Mouse (Mus musculus) CH12F3 (cell line): Measurements from ENCODE around the gene Lypd1.

ENCODE experiments used
- in situ Hi-C: fragments of 300-500 bp; cut with MboI; formaldehyde crosslinking; loops from 2 replicates; pipeline ENCODE4 v1.14.3; 2020; ENCODE audit warnings: low sequenced_read_pairs

The Lypd1 gene

DNA sequence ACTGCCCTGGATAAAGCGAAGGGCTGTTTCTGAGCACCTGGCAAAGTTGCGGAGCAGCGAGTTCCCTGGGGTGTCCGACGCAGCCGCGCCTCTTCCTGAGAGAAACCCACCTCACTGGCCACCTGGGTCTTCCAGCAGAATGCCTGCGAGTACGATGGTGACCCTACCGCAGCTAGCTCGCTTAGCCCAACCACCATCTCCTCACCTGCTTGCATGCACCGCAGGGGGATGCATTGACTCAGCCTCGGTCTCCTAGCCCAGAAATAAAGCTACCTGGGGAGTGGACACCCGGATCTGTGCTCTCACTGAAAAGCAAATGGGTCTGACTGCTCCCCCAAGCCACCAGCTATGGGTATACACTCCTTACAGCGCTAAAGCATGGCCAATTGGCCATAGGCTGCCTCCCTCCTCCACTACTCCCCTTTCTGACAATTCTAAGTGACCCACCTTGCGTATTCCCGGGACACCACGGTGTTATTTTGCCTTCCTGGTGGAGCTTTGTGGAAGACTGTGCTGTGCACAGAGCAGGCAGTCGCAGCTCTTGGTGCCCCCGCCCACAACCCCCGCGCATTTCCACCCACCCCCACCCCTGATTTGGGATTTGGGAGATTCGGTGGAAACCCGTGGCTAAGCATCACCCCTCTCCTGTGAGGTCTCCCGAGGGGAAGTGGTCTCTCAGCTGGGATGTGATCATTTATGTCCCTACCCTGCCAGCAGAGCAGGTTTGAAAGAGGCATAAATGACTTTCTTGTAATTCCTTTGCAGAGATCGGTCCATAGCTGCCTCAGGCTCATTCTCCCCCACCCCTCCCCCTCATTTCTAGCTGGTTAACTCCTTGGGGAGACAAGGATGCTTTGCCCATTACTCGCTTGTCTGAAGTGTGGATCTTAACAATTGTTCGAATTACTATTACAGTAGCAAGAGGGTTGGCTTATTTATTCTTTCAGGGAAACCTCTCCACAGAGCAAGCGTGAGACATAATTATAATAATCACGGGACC is at the start of gene Lypd1:
Gene Lypd1 (minus strand): TSS at position 501 of the 1,000 bp plus-strand sequence.
- in situ Hi-C loops = no loop called here

DNA sequence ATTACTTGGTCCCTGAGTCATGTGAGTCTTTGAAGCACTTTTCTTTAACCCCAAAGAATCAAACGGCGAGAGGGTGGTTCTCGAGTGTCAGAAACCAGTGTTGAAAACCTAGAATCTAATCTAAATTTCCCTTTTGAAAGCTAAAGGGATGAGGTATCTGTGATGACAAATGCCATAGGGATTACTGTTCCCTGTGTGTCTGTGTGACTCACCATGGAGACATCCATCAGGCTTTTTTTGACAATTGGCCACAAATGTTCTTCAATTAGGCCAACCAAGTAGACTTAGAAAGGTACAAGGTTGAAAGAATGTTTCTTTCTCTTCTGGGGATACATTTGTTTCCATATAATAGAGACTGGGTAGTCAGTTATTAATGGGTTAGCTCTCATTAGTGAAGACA is 38.1 kb upstream of the Lypd1 start:
- in situ Hi-C loops = no loop called here

GRCm38 (mm10) chr1:125949076-125949475 is 36.2 kb upstream of the Lypd1 start:
- in situ Hi-C loops = no loop called here

DNA sequence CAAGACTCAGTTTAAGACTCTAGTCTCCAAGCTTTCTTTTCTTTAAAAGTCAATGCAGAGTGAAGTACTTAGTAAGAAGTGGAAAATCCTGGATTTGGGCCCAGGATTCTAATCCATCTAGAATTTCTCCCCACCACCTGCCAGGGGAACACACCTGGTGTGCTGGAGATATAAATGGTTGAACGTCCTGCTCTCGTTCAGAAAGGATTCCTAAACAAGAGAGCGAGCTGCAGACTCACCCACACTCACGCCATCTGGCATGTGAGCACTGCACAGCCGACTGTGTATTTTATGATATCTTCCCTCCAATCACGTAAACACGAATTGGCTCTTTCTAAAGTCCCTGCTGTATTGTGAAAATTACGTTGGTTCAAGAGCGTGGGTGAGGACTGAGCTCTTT is 32.2 kb upstream of the Lypd1 start:
- in situ Hi-C loops = no loop called here

DNA sequence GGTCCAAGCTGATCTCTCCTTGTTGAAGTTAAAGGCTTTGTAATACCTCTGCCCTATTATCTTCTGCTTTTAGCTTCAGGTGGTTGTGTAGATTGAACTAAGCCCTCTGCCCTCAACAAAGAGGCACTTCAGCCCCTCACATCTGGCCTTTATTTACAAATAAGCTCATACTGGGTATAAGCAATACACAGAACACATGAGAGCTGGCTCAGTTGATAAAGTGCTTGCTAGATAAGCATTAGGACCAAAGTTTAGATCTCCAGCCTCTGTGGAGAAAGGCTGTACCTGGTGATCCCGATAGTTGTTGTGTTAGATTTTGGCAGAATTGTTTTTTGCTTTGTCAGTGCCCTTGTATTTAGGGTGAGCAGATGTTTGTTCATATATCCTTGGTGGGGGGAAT is 30.4 kb upstream of the Lypd1 start:
- in situ Hi-C loops = no loop called here

- in situ Hi-C loops = no loop called here
Measured at GRCm38 (mm10) chr1:125925486-125925885, 12.6 kb upstream of the Lypd1 start.

GRCm38 (mm10) chr1:125923062-125923461 is 10.2 kb upstream of the Lypd1 start:
- in situ Hi-C loops = no loop called here

- in situ Hi-C loops = no loop called here
Measured at GRCm38 (mm10) chr1:125920696-125921095, 7.8 kb upstream of the Lypd1 start.

- in situ Hi-C loops = no loop called here
Measured at GRCm38 (mm10) chr1:125911901-125912445, 928 bp downstream of the Lypd1 start.

GRCm38 (mm10) chr1:125911337-125911900 is 1.5 kb downstream of the Lypd1 start:
- in situ Hi-C loops = no loop called here

- in situ Hi-C loops = no loop called here
Measured at GRCm38 (mm10) chr1:125910871-125911265, 2.0 kb downstream of the Lypd1 start.

DNA sequence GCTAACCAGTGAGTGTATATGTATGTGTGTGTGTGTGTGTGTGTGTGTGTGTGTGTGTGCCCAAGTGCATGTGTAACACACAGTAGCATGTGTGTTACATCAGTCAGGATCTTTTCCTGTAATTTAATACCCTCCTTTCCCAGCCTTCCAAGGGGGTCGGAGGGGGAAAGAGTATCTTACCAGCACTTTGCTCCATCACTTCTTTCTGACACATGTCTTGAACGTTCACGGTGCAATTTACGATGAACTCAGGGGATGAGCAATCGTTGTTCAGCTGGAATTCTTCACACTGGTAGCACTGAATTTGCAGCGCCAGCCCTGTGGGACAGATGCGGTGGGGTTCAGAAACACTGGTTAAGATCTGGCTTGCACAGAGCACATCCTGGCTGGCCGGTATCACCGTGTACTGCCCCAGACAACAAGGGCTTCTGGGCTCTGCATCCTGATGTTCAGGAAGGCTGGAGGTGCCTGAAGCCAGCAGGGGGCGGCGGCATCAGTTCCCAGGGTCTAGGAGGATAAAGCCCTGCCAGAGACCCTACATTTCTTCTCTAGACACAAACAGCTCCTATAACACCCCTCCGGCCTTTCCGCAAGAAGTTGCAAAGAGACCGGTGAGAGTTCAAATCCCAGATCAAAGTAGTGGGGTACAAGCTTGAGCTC is 2.6 kb downstream of the Lypd1 start:
- in situ Hi-C loops = no loop called here

- in situ Hi-C loops = no loop called here
Measured at GRCm38 (mm10) chr1:125893158-125893557, 19.7 kb downstream of the Lypd1 start.

- in situ Hi-C loops = no loop called here
Measured at GRCm38 (mm10) chr1:125870056-125870455, 42.8 kb downstream of the Lypd1 start.

DNA sequence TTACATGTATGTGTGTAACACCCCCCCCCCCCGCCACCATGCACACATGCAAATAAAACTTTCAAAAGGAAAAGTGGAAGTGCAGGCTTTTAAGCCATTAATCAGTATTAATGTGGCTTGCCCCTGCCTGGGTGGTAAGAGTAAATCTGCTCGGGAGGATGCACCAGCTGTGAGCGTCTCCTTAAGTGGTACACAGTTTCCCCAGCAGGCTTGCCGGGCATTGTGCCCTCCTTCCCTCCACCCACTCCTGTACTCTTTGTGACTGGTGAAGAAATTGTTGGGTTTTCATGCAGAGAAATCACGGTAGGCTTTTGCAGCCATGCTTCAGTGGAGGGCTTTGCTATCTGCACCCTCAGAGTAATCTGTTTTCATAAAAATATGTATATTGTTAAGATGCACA is 54.3 kb downstream of the Lypd1 start:
- in situ Hi-C loops = no loop called here

DNA sequence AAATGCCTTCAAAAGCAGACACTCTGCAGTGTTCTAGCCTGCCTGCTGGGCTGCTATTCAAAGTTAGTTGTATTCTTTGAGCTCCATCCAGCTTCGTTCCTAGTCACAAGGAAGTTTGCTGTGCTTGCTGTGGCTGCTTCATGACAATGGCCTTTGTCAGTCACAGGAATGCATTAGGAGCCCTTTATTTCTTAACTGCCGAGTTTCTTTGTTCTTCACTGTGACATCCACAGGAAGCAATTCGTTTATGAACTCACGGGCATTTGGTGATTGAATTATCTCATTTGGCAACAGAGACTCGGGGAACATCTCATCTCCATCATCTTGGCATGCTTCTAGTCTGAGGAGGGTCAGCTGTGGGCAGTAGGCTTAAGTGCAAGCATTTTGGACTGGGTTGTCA is 58.3 kb downstream of the Lypd1 start:
- in situ Hi-C loops = no loop called here

DNA sequence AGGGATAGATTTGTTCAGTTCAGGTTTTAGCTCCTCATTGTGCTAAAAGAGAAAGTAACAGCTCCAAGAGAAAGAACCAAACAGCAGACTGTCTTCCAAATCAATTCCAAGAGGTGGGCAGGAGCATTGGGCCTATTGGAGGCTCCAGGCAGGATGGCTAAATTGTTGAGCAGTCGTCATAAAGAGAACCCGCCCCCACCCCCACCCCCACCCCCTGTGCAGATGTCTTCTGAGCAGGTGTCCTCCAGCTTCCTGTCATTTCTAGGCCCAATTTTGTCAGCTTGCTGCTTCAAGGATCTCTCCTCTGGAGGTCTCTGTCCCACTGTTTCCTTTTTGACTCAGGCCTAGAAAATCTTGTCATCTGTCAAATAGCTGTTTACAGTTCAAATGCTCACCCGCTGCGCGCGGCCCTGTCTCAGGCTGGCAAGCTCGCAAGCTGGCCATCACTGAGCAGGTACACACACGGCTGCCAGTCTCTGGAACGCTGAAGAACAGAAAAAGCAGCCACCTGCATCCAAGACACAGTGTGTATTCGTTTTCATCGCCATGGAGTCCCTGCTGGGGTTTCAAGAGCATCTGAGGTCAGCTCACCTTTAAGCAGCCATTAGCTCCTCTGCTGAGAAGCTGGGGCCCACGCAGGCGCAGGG is 73.0 kb downstream of the Lypd1 start:
- in situ Hi-C loops = no loop called here

- in situ Hi-C loops = no loop called here
Measured at GRCm38 (mm10) chr1:125837507-125837906, 75.4 kb downstream of the Lypd1 start.

DNA sequence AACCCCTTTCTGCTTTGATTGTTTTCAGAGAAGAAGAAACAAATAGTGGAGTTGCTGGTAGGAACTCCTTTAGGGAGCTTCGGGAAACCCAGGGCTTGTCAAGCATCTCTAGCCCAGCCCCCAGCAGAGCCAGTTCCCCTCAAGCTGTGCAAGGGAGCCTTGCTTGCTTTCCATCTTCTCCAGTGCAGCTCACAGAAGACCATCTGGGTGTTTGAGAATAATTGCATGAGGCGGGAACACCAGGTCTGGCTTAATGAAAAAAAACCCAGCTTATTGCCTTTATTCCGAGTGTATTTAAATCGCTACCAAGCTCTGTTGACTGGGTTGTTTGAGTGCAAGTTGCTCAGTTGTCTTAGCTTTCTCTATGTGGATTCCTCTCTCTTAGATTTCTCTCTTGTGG is 89.3 kb downstream of the Lypd1 start:
- in situ Hi-C loops = no loop called here

DNA sequence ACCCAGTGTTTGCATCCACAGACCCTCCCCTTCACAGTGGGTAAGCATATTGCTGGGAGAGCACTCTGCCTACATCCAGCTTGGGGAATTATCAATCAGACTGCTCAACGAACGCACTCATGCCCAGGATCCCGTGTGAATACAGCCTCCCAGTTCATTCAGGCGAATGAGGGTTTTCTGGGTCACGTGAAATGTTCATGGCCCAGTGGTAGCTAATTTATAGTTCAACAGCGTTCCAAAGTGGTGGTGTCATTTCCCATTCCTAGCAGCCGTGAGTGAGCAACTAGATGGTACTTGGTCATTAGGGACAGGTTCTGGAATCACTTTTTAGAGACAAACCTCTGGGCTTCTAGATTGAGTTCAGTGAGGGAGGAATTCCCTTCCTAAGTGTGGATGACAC is 91.8 kb downstream of the Lypd1 start:
- in situ Hi-C loops = no loop called here
